Mouse (Mus musculus): ENCODE measurements at regions not wholly inside any gene's neighbourhood (a gene's known extent, or its start where the extent isn't known, plus 50 kb on each side); places are given as distances from the start of the nearest gene placed in this dataset.

DNA sequence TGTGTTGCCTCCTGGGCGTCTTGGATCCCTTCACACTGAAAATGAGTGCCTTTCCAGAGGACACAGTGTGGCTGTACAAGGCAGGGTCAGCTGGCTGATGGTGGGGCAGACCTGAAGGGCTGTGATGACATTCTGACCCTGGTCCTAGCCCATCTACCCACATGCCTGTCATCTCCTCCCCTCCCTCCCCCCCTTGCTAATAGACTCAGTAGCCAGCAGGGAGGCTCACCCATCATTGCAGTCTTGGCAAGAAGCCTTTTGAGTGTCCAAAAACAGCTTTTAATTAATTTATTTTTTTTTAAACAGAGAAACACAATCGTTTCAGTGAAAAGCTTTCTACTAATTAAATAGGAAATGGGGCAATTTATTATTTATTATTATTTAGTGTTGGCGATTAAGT lies 67.0 kb upstream of the Ssx2ip start:
- no peak for DNase-seq (ENCODE audit: low spot score)

- DNase-seq (ENCODE audit: low spot score): no peak
These were observed 66.6 kb upstream of the Ssx2ip start for GRCm38 (mm10) chr3:146337861-146338281.

- DNase-seq (ENCODE audit: low spot score): no peak
These were observed 66.0 kb upstream of the Ssx2ip start for GRCm38 (mm10) chr3:146338445-146338844.

GRCm38 (mm10) chr3:146340316-146341055 lies 64.0 kb upstream of the Ssx2ip start:
- DNase-seq (ENCODE audit: low spot score): no peak

DNA sequence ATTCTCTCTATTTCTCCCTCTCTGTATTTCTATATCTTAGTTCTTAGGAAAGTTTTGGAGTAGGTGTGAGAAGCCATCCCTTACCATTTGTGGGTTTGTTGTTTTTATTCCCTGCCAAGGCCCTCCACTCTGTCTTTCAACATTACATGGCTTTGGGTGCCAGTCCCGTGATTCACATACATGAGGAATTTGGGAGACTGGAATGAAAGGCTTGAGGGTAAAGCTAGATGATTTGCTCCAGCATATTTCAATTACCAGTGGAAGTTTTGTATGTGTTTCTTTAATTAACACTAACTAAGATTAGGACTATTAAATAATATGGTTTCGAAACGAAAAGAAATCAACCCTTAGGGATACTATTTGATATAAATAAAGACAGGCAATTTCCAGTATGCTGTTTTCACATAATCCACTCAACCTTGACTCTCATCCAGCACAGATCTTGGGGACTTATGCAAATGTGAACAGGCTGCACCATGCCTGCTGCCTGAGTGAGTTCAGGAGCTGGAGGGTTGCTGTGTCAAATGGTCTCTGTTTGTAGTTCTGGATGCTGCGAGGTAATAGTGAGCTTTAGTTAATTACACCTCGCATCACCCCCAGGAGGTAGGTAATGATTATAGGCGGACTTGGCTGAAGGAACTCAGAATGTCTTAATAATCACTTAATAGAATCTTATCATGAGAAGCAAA lies 62.6 kb upstream of the Ssx2ip start:
- no peak for DNase-seq (ENCODE audit: low spot score)

- DNase-seq (ENCODE audit: low spot score): peak; percentile 51
These were observed 61.7 kb upstream of the Ssx2ip start for GRCm38 (mm10) chr3:146342727-146343126.

GRCm38 (mm10) chr3:146343649-146344401 lies 60.6 kb upstream of the Ssx2ip start:
- DNase-seq (ENCODE audit: low spot score): no peak

- DNase-seq (ENCODE audit: low spot score): no peak
These were observed 59.9 kb upstream of the Ssx2ip start for GRCm38 (mm10) chr3:146344402-146345025.

GRCm38 (mm10) chr3:146345308-146345780 lies 59.1 kb upstream of the Ssx2ip start:
- peak; percentile 48 for DNase-seq (ENCODE audit: low spot score)

- no peak for DNase-seq (ENCODE audit: low spot score)
These were observed 58.5 kb upstream of the Ssx2ip start for GRCm38 (mm10) chr3:146345946-146346345.

DNA sequence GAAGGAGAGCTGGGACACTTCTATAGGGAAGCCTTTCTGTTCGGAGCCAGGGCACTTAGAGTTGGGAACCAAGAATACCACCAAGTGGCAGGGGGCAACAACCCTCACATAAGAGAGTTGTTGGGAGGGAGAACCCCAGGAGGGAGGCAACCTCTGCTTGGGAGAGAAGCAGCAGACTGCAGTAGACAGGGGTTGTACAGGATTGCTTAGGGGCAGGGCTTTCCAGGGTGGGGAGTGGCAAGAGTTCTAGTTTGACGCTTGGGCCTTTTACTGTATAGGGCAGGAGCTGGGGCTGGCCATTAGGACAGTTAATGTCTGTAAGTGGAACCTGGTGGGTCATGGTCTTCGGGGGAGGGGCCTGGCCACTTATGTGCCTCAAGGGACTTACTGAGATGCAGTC lies 57.1 kb upstream of the Ssx2ip start:
- DNase-seq (ENCODE audit: low spot score): no peak

DNA sequence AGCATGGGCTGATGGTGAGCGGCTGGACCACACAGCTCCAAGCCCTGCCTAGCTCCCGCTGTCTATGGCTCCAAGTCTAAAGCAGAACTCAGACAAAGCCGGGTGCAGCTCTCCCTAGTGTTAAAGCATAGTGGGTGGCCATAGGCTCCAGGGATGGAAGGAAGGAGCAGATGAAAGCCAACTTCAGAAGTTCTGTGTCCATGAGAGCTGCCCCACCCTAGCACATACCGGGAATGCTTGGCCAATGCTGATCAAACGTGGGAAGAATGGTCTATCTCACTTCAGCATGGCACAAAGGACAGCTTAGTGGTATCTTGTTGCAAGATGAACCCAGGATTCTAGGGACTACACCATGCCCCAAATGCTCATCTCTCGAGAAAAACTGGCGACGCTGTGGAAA lies 55.5 kb upstream of the Ssx2ip start:
- no peak for DNase-seq (ENCODE audit: low spot score)

DNA sequence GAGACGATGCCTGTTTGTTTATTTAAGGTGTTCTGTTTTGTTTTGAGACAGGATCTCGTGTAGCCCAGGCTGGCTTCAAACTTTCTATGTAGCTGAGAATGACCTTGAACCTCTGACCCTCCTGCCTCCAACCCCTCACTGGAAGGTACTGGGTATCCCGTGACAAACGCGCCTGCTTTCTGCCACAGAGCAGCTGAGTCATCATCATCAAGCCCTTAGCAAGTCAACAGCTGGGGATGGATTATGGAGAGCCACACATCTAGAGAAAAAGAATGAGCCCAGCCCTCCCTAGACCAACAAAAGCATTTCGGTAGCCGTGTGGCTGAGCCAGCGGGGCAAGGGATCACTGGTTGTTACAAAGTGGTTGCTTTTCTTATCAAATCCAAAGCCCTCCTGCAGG lies 55.0 kb upstream of the Ssx2ip start:
- no peak for DNase-seq (ENCODE audit: low spot score)

GRCm38 (mm10) chr3:146350126-146350525 lies 54.3 kb upstream of the Ssx2ip start:
- no peak for DNase-seq (ENCODE audit: low spot score)

- DNase-seq (ENCODE audit: low spot score): no peak
These were observed 53.0 kb upstream of the Ssx2ip start for GRCm38 (mm10) chr3:146351468-146351867.

DNA sequence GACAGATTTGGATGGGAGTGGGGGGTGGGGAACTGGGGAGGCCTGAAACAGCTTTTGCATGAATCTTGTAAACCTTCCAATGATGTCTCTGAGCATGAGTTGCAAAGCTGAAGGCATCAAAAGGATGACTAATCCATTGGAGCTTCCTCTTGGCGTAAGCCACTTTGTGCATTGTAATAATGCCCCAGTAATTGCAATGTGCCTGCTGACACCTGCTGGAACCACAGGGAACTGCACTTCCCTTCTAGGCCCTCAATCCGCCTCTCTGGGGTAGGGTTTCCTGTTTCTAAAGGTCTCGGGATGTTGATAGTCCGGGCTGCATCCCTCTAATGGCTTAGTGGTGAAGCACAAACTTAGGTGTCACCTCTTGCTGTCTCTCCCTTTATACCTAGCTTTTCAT lies 52.3 kb upstream of the Ssx2ip start:
- no peak for DNase-seq (ENCODE audit: low spot score)

GRCm38 (mm10) chr3:146353961-146354360 lies 50.5 kb upstream of the Ssx2ip start:
- DNase-seq (ENCODE audit: low spot score): no peak

All from testis, postnatal 14 days (tissue).